Mouse (Mus musculus) kidney, adult 2 months (tissue): ENCODE results near the gene Cfap61.

Source experiments
- CTCF ChIP-seq: fragments of 200-500 bp; conservative IDR thresholded peaks from 2 replicates; pipeline ENCODE4 v1.5.1; 2011; ENCODE audit warnings: low read depth, mild to moderate bottlenecking, control low read depth, low read length, moderate library complexity, mixed read lengths; ENCODE audit not compliant: insufficient read depth, insufficient read length
- POLR2A ChIP-seq: fragments of 200-500 bp; IDR thresholded peaks from one replicate; pipeline ENCODE4 v1.6.1; 2011; ENCODE audit warnings: low read depth, low read length, control low read depth

DNA sequence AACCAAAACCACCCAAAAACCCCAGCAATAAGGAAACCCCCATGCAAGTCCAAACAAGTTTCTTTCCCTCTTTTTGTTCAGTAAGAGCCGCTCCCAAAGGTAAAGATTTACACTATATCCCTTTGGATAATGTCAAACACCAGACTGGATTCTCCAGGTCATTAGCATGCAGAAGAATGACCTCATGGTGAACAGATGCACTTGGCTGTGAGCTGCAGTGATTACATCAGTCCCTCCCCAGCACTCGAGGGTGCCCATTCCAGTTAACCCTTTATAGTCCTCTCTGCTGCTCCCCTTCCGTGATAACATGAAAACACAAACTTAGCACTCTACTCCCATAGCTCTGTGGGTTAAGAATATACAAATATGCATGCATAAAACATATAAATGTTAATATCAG, 322.5 kb downstream of the Cfap61 start:
- no peak for TF ChIP-seq CTCF
- TF ChIP-seq POLR2A, result no peak
